Mouse (Mus musculus): ENCODE results near the gene Mgst1.

DNA sequence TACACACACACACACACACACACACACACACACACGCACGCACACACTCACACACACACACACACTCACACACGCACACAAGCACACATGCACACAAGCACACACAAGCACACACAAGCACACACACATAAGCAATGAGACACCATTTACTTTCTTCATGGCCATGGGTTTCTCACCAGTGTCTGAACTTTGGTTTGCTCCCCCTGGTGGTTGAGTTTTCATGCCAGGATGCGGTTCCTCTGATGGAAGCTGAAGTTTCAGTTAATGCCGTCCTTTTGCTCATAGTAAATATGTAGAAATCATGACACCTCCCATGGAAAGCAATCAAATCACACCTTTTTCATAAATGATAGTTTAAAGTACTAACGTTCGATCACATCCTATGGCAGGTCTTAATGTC, 23.8 kb downstream of the Mgst1 start:
- TF ChIP-seq EP300 (IDR thresholded peaks at IDR 0.05; ENCODE audit: low read depth) (no peak), CTCF (IDR thresholded peaks at IDR 0.05; ENCODE audit: low read depth) (peak; percentile 57)
